Mouse (Mus musculus) cerebellum, postnatal 25 days (tissue): ENCODE measurements around the gene Gm10338.
A peak's percentile ranks its signal among the peaks of the same experiment; 100 is the strongest.
"Not testable (repeated sequence)": the region's sequence is repeated elsewhere in the genome, so short reads cannot be mapped to it uniquely, and the experiment has no call there.

Experiments used
- DNase-seq, 2 experiments: peaks; one replicate each; pipeline ENCODE4 v3.0.0; 2021; ENCODE audit warnings: mixed read lengths in 2 of 2

Gene Gm10338

DNA sequence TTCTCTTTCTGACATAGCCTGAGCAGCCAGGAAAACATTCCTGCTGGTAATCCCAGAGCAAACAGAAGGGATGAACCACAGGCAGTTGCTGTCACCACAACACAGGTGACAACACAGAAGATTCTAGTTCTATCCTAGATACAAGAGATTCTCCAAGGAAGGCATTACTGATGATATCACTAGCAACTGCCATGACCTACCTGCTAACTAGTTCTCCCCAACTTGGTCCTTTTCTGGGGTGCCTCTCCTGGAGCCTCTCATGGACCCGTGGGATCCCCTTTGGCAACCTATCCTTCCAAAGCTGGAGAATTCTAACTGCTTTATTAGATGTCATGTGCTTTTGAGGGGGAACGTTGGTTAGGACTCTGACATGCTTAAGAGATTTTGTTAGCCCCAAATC lies at the start of gene Gm10338:
Gene Gm10338 (minus strand): TSS at position 101 of the 400 bp plus-strand sequence.
- DNase-seq: not testable (repeated sequence)

DNA sequence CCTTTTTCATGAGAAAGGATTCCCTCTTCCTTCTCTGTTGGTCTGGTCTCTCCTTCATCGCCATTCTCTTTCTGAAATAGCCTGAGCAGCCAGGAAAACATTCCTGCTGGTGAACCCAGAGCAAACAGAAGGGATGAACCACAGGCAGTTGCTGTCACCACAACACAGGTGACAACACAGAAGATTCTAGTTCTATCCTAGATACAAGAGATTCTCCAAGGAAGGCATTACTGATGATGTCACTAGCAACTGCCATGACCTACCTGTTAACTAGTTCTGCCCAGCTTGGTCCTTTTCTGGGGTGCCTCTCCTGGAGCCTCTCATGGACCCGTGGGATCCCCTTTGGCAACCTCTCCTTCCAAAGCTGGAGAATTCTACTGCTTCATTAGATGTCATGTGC lies 48.5 kb upstream of the Gm10338 start, which contains the start of gene Gm10128:
Gene Gm10128 (minus strand): TSS at position 101 of the 400 bp plus-strand sequence.
- DNase-seq: not testable (repeated sequence)

DNA sequence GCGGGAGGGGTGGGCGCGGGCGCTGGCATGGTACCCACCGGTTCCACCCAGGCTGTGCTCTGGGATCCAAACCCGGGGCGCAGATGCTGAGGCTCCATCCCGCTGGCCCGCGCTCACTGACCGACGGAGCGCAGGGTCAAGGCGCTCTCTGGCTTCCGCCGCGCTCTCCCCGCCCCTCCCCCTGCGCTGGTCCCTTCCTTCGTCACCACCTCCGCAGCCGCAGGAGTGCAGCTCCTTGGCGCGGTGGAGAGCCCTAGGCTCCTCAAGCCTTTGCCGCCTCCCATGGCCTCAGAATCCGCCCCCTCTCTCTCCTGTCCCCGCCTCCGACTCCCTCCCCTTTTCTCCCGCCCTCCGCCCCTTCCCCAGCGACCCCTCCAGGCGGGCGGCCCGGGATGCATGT lies 27.0 kb downstream of the Gm10338 start, which contains the start of gene Gm3558:
Gene Gm3558 (minus strand): TSS at position 185 of the 400 bp plus-strand sequence.
- peak; percentile 6 to 23 for DNase-seq

DNA sequence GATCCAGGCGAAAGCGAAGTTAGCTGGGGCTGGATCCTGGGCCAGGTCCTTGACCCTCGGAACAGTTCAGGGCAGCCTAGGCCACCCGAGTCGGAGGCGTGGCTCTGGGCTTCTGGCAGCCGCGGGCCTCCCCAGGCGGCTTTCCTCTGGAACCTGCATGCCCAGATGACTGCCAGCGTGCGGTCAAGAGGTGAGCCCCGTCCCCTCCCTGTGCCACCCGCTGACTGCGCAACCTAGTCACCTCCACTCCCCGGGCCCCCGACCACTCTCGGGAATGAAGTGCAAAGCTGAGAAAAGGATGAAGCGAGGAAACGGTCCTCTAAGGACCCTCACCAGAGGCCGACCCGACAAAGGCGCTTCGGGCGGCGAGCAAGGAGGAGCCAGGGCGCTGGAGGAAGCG lies 27.5 kb downstream of the Gm10338 start:
- DNase-seq: peak; percentile 15 to 19

DNA sequence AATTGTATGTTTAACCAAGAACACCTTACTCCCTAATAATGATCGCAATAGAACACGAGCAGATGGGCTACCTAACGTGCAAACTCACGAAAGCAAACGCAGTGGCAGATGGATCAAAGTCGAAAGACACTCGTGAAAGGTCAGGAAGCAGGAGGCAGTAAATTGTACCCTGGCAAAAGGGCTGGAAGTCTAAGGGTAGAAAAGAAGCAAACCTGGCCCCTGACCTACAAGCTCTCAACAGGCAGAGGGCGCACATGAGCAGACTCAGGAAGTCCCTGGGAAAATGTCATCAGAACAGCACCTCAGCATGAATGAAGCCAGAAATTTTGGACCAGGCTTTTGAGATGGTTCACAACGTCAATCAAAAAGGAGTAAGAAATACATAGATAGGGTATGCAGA lies 28.1 kb downstream of the Gm10338 start:
- DNase-seq: peak; percentile 43 to 51
